Mouse (Mus musculus) neural tube, embryonic 11.5 days (tissue): Measurements from ENCODE around the gene Bcl2a1b. TPM values are rescaled to one million over a fixed set of nuclear protein-coding genes. Genes with fewer than 3 reads are reported as not detected.
"Not testable (repeated sequence)": the region's sequence is repeated elsewhere in the genome, so short reads cannot be mapped to it uniquely, and the experiment has no call there.

Experiments used
- ATAC-seq: fragments of 200-750 bp; cut with Nextera tagmentation; 2 replicates; pipeline ENCODE4 v1.8.0; 2017; ENCODE audit warnings: moderate number of reproducible peaks, mild to moderate bottlenecking, moderate TSS enrichment, moderate library complexity; ENCODE audit not compliant: insufficient read depth, low FRiP score, low TSS enrichment
- DNase-seq: peaks from one replicate; pipeline ENCODE4 v3.0.0-alpha.2; 2015; ENCODE audit warnings: low spot score
- H3K27ac ChIP-seq: fragments of 300-500 bp; sonication (generic); 2 replicates; pipeline ENCODE4 v1.5.1; 2014; ENCODE audit warnings: low read depth, mild to moderate bottlenecking, low read length
- H3K27me3 ChIP-seq: fragments of 300-500 bp; sonication (generic); 2 replicates; pipeline ENCODE4 v1.6.1; 2014; ENCODE audit warnings: mild to moderate bottlenecking, low read length, mixed read lengths; ENCODE audit not compliant: control insufficient read depth, insufficient read depth
- H3K36me3 ChIP-seq: fragments of 300-500 bp; sonication (generic); 2 replicates; pipeline ENCODE4 v1.6.1; 2014; ENCODE audit warnings: mild to moderate bottlenecking, low read length, moderate library complexity, mixed read lengths; ENCODE audit not compliant: control insufficient read depth, insufficient read depth
- H3K4me1 ChIP-seq: fragments of 300-500 bp; sonication (generic); 2 replicates; pipeline ENCODE4 v1.6.1; 2014; ENCODE audit warnings: low read length, mixed read lengths; ENCODE audit not compliant: control insufficient read depth, insufficient read depth
- H3K4me2 ChIP-seq: fragments of 300-500 bp; sonication (generic); 2 replicates; pipeline ENCODE4 v1.6.1; 2014; ENCODE audit warnings: low read depth, mild to moderate bottlenecking, moderate library complexity
- H3K4me3 ChIP-seq: fragments of 300-500 bp; sonication (generic); 2 replicates; pipeline ENCODE4 v1.5.1; 2014; ENCODE audit warnings: low read depth, low read length
- H3K9ac ChIP-seq: fragments of 300-500 bp; sonication (generic); 2 replicates; pipeline ENCODE4 v1.6.1; 2014; ENCODE audit warnings: mild to moderate bottlenecking, low read length
- H3K9me3 ChIP-seq: fragments of 300-500 bp; sonication (generic); 2 replicates; pipeline ENCODE4 v1.6.1; 2016; ENCODE audit warnings: low read length; ENCODE audit not compliant: control insufficient read depth
- WGBS: fragments of 180-500 bp; shearing (Covaris S2); extraction: QIAGEN DNeasy Blood & Tissue Kit; methylation state at CpG from one replicate; pipeline ENCODE4 v1.1.7; 2014; 5-methylcytosine and 5-hydroxymethylcytosine counted together
- polyA plus RNA-seq: library from polyadenylated mRNA; unstranded; fragments of >200 nt; fragmentation: Nextera tagmentation; extraction: Ambion mirVana; gene quantifications from 2 replicates; pipeline ENCODE4 v1.2.1, GENCODE M21; 2014

The Bcl2a1b gene
- polyA plus RNA-seq, 1 experiment from 2014 or later, result 0.78 TPM

DNA sequence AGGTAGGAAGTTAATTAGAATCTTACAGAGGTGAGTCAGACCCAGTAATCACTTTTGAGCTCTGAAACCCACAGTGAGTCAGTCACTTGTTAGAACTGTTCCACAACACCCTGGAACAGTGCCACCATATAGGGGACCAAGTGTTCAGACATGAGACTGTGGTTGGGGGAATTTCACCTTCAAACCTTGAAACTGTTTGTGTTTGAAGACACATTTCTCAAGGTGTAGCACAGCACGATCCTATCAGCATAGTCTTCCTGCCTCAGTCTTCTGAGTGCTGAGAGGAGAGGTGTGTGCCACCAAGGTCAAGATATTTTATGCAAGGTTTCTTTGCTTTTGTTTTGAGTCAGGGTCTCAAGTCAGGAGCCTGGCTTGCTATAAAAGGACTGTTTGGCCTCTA is 9.9 kb downstream of the Bcl2a1b start:
- H3K9ac ChIP-seq, H3K9me3 ChIP-seq, ATAC-seq, DNase-seq, H3K4me3 ChIP-seq, H3K4me1 ChIP-seq, H3K36me3 ChIP-seq, H3K4me2 ChIP-seq, H3K27me3 ChIP-seq, H3K27ac ChIP-seq: not testable (repeated sequence)
- WGBS, result 89% methylated on average over 1 of the region's 1 CpGs

DNA sequence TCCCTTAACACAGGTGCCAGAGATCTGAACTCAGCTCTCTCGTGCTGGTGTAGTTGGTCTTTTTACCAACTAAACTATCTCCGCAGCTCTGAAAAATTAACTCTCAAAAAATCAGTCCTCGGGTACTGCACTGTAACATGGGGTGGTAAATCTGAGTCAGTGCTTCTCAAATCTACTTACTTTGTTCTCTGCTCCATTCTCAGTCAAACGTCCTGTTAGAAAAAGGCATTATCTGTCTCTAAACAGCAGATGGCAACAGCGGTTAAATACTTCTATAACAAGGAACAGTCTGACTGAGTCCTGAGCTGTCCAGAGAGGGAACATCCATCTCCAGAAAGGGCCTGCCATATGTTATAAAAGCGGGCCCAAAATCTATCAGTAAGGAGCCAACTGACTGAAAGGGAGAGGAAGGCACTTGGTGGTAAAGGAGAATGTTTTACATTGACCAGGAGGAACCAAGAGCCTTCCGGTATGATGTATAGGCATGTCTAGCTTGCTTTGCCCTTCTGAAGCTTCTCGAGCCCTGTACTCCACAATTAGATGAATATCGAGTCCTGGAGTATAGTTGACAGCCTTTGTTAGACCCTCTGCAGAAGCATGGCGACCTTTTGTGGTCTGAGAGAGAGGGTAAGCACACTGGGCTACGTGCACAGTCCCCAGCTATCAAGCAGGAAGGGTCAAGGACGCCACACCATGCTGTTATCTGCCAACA is 11.5 kb downstream of the Bcl2a1b start, which contains the start of gene Mthfs:
Gene Mthfs (plus strand): TSS at position 324 of the 712 bp plus-strand sequence.
- H3K4me1 ChIP-seq, H3K9me3 ChIP-seq, H3K27me3 ChIP-seq, H3K27ac ChIP-seq, H3K36me3 ChIP-seq, H3K9ac ChIP-seq: not testable (repeated sequence)
- ATAC-seq (peak; percentile 54), DNase-seq (peak; percentile 12)
- peak within 1 kb of the TSS; percentile 16; the same call in 1 of the 2 replicates for H3K4me3 ChIP-seq
- WGBS, result 28% methylated on average over 9 of the region's 12 CpGs
- peak within 1 kb of the TSS; percentile 33 for H3K4me2 ChIP-seq

DNA sequence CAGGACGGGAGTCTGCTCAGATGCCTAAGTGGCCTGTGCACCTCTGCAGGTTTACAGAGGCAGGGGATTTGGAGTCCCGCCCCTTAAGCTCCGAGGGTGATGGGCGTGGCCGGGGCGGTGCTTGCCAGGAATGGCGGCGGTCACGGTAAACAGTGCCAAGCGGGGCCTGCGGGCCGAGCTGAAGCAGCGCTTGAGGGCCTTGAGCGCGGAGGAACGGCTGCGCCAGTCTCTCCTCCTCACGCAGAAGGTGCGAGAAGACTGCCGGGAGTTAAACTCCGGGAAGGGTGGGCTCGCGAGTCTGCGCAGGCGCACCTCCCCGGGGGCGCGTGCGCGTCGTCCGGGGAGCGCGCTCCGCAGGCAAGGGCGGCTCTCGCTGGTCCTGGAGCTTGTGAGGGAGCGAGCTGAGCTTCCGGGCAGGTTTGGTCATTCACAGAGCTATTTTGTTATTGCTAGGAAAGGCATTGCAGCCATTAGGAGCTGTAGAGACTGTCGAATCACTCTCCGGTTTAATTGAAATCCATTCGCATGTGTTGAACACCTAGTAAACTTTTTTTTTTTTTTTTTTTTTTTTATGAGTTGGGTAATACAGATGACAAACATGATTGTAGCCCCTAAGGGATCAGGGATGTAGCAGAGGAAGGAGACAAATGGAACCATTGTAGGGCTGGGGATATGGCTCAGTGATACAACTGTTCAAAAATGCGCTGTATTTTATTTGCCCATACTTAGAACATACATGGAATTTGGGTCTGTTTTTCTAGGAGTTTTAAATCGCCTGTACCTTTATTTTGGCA is 12.3 kb downstream of the Bcl2a1b start:
- ATAC-seq, result peak; percentile 96
- not testable (repeated sequence) for H3K9ac ChIP-seq, DNase-seq, H3K36me3 ChIP-seq, H3K4me1 ChIP-seq, H3K27me3 ChIP-seq, H3K9me3 ChIP-seq, H3K27ac ChIP-seq
- peak overlapping the region; percentile 26; the same call in 1 of the 2 replicates for H3K4me2 ChIP-seq
- 4% methylated on average over 13 of the region's 44 CpGs for WGBS
- H3K4me3 ChIP-seq, result peak overlapping the region; percentile 16; the same call in 1 of the 2 replicates

DNA sequence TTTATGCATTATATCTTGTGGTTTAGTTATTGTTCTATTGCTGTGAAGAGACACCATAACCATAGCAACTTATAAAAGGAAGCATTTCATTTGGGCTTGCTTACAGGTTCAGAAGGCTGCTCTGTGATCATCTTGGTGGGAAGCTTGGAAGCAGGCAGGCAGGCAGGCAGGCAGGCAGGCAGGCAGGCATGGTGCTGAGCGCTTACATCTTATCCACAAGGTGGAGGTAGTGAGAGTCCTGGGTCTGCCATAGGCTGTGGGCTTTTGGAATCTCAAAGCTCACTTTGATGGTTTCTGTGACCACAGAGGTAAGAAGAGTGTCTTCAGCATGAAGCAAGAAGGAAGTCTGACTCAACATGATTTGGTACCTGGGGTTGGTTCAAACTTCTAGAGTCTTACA is 13.4 kb downstream of the Bcl2a1b start:
- H3K36me3 ChIP-seq, H3K27me3 ChIP-seq, H3K9me3 ChIP-seq, H3K4me3 ChIP-seq, H3K4me1 ChIP-seq, H3K9ac ChIP-seq, H3K4me2 ChIP-seq, H3K27ac ChIP-seq, DNase-seq: not testable (repeated sequence)
- 44% methylated on average over 1 of the region's 1 CpGs for WGBS
- ATAC-seq, result 0 out of 2 replicates have a peak, but pooled peaks have one; percentile 11

DNA sequence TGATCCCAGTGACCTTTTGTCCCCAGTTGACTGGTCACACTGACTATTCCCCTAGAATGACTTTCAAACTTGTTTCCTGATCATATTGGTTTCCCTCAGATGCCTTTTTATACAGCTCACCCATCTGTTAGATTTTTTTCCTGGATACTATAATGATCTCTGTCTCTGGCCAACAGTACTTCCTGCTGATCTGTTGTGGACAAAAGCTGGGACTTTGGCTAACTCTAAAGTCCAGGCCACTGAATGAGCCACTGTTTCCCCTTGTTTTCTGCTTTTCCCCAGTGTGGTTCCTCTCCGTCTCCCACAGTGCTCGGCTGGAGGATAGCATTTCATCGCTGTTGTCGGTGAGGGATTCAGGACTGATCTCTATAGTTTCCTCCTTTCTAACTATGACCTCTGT is 19.2 kb downstream of the Bcl2a1b start:
- H3K27ac ChIP-seq, H3K9me3 ChIP-seq, H3K4me2 ChIP-seq, H3K4me1 ChIP-seq, DNase-seq, H3K4me3 ChIP-seq, ATAC-seq, H3K9ac ChIP-seq, H3K36me3 ChIP-seq, H3K27me3 ChIP-seq: not testable (repeated sequence)
- WGBS, result 78% methylated on average over 4 of the region's 4 CpGs

DNA sequence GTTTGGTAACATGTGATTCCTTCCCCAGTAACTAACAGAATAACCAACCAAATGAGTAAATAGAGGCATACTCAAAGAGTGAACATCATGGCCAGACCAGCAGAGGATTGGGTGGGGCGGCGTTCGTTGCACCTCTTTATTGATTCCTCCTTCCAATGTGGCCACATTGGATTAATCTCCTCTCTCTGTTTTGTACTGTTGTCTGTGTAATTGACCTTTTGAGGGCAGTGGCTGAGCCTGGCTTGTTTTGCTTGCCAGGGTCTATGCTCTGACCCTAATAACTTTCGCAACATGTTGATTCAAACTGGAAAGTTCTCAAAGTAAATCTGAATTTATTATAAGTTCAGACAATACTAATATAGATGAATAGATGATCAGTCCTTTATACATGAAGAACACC is 20.7 kb downstream of the Bcl2a1b start:
- not testable (repeated sequence) for H3K36me3 ChIP-seq, H3K4me2 ChIP-seq, H3K27me3 ChIP-seq, H3K9me3 ChIP-seq, H3K9ac ChIP-seq, ATAC-seq, H3K4me3 ChIP-seq, H3K27ac ChIP-seq, DNase-seq, H3K4me1 ChIP-seq
- WGBS, result 87% methylated on average over 3 of the region's 4 CpGs

DNA sequence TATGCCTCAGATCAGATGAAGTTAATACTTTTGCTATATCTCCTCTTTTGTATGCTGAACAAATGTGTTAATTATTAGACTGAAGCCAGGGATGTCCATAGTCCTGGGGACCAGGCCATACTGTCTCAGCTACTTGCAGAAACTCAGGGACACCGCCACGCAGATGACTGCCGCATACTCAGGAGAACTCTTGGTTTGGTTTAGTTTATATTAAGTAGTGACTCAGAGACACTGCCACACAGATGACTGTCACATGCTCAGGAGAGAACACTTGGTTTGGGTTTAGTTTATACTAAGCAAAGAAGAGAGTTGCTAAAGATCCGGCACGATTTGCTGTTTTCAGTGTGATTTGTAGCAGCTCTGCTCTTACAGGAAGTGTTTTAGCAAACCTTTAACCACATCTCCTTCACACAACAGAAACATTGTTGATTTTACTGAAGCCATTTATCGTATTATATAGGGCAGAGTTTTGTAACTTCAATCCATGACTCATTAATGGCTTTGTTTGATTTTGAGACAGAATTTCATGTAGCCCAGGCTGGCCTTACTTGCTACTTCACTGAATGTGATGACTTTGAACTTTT is 21.8 kb downstream of the Bcl2a1b start:
- H3K27me3 ChIP-seq, DNase-seq, H3K4me2 ChIP-seq, H3K27ac ChIP-seq, H3K4me1 ChIP-seq, H3K9me3 ChIP-seq, H3K9ac ChIP-seq, ATAC-seq, H3K36me3 ChIP-seq, H3K4me3 ChIP-seq: not testable (repeated sequence)
- WGBS, result 90% methylated on average over 6 of the region's 6 CpGs

DNA sequence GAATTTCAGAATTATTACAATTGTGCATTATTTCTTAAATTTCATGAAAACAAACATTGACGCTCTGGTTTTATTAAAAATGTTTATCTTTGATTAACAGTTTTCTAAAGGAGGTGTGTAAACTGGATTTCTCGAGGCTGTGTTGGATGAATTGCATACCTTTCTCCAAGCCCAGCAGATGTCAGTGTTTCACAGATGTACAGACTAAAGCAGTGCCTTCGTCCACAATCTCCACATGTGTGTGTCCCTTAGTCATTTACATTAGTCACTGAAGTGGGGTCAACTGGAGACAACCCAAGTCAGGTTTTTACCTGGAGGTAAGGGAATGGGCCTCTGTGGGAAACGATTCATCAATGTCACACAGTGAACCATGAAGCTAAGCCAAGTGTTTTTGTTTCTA is 27.1 kb downstream of the Bcl2a1b start:
- Histone ChIP-seq H3K4me1 (no peaks in the 10 kb centered on the region), H3K4me3 (no peak overlapping the region), H3K27ac (no peak overlapping the region), H3K9me3 (no peaks in the 10 kb centered on the region), H3K27me3 (no peaks in the 10 kb centered on the region), H3K9ac (no peak overlapping the region), H3K36me3 (no peaks in the 10 kb centered on the region), H3K4me2 (no peak overlapping the region)
- 63% methylated on average over 4 of the region's 4 CpGs for WGBS
- ATAC-seq (peak; percentile 54; the same call in 1 of the 2 replicates), DNase-seq (no peak)
